Mouse (Mus musculus) common myeloid progenitor, adult 5-6 weeks (primary cell): ENCODE data around the gene Btbd35f27. TPM values are rescaled to one million over a fixed set of nuclear protein-coding genes. Genes with fewer than 3 reads are reported as not detected.
"Not testable (repeated sequence)": the region's sequence is repeated elsewhere in the genome, so short reads cannot be mapped to it uniquely, and the experiment has no call there.

Experiments
- ATAC-seq: replicated peaks from 2 replicates; pipeline ENCODE4 v1.8.0; 2016; ENCODE audit warnings: low read depth, mild to moderate bottlenecking, moderate TSS enrichment, inconsistent platforms; ENCODE audit not compliant: poor library complexity, severe bottlenecking
- total RNA-seq: library from RNA; stranded (forward); fragments of 200-1000, 187-1606 nt; gene quantifications from 2 replicates; pipeline ENCODE4 v1.2.3, GENCODE M21; 2017

Btbd35f27 gene
- not detected in 2 replicates for total RNA-seq

GRCm38 (mm10) chrX:4951835-4952234, at the start of gene Btbd35f27:
TSS of gene Btbd35f27 (plus strand) at chrX:4952135.
- not testable (repeated sequence) for ATAC-seq

Other genes with a start within 250 kb of the Btbd35f27 start
- not detected in 2 replicates for gene Btbd35f4, start 151.6 kb upstream of the Btbd35f27 start, total RNA-seq